Mouse (Mus musculus): Measurements from ENCODE around the gene Wdr20.
"Not testable (repeated sequence)": the region's sequence is repeated elsewhere in the genome, so short reads cannot be mapped to it uniquely, and the experiment has no call there.

Gene Wdr20

DNA sequence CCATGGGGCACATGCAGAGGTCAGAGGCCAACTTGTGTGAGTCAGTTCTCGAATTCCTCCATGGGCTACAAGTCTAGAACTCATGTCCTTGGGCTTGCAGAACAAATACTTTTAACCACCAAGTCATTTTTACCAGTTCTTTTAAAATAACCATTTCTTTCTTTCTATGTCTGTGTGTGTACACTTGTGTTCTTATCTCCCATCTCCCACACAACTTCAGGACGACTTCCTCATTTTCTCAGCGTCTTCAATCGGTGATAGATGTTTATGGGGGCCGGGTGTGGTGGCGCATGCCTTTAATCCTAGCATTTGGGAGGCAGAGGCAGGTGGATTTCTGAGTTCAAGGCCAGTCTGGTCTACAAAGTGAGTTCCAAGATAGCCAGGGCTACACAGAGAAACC is 23.5 kb upstream of the Wdr20 start:
- no peak for DNase-seq

DNA sequence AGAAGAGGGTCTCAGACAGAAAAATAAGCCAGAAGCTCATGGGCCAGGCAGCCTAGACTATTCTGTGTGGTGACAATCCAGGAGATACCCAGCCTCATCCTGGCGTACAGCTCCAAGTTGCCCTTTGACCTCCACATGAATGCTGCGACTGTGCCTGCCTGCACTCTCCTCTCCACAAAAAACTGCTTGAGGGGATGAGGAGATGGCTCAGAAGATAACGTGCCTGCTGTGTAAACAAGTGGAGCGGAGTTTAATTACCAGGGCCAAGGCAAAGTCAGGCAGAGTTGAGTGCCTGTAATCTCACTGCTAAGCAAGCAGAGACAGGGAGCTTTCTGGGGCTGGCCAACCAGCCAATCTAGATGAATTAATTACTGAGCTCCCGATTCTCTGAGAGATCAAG is 21.7 kb upstream of the Wdr20 start:
- no peak for DNase-seq

- no peak for DNase-seq
Observed at GRCm38 (mm10) chr12:110725051-110725450, 12.7 kb upstream of the Wdr20 start.

DNA sequence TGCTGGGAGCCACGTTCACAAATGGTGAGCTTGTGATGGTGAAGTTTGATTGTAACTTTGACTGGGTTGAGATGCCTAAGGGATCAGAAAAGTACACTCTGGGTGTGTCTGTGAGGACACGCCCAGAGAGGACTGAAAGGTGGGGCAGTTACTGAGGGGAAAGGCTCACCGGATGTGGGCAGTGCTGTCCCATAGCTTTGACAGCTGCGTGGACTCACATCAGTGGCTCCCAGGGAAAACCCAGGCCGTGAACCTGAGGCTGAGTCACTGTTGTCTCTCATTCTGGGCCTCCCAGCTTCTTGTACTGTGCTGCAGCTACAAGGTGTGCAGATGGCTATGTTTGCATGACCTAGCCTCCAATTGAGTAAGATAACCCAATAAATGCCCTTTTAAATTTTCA is 12.3 kb upstream of the Wdr20 start:
- no peak for DNase-seq

DNA sequence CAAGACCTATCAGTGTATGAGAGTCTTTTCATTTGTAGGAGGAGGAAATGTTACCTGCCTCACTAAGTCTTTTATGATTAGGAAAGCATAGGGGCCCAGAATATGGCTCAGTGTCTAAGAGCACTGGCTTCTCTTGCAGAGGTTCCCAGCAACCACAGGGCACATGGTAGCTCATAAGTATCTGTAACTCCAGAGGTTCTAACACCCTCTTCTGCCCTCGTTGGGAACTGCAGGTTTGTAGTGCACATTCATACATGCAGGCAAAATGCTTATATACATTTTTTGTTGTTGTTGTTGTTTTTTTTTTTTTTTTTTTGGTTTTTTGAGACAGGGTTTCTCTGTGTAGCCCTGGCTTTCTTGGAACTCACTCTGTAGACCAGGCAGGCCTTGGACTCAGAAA is 11.3 kb upstream of the Wdr20 start:
- no peak for DNase-seq

DNA sequence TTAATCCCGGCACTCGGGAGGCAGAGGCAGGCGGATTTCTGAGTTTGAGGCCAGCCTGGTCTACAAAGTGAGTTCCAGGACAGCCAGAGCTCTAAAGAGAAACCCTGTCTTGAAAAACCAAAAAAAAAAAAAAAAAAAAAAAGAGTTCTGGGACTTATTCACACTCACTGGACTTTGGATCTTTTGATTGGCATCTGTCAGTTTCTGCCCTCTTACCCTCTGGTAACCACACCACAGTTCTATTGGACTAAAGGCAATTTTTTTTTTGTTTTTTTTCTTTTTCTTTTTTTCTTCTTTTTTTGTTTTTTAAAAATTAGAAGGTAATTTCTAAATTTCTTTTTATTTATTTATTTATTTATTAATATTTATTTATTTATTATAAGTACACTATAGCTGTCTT is 4.5 kb upstream of the Wdr20 start:
- DNase-seq, result not testable (repeated sequence)

DNA sequence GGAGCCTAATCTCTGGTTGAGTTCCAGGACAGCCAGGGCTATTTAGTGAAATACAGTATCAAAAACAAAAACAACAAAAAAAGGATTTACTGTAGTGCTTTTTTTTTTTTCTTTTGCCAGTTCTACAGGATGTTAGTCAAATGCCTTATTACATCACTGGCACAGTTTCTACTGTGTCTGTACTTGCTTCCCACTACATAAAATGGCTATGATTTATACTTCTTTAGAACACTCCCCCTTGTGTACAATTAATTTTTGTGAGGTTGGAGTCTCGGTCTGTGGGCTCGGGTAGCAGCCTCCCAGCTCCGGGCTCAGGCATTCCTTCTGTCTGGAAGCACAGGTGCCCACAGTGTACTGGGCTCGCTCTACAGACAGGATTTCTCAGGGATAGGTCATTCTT is 1.1 kb upstream of the Wdr20 start:
- peak in 1 of 2 experiments; percentile 24 for DNase-seq

DNA sequence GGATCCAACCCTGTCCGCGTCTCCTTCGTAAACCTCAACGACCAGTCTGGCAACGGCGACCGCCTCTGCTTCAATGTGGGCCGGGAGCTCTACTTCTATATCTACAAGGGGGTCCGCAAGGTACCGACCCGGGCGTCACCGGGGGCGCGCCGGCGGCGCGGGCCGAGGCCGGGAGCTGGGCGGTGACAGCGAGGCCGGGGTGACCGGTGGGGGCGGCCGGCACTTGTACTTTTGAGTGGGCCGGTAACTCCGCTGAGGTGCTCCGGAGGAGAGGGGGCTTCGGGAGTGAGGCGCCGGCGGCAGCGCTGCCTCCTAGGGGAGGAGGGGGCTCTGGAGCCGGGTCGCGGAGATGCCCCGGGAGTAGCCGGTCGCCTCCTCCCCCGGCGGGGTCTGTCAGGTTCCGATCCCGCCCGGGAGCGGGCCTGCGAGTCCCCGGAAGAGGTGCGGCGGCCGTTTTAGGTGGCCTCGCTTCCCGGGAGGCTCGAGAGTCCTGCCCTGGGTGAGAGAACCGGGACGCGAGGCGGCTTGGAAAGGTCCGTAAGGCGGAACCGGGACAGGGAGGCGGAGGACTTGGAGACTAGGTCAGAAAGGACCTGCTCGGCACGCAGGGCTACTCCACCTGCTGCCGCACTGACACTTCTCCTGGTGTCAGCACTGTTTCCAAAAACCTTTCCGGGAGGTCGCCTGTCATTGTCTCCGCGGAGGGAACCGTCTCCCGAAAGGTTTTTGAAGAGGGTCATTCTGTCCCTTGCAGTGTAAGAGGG is 596 bp downstream of the Wdr20 start:
- no peak for DNase-seq

DNA sequence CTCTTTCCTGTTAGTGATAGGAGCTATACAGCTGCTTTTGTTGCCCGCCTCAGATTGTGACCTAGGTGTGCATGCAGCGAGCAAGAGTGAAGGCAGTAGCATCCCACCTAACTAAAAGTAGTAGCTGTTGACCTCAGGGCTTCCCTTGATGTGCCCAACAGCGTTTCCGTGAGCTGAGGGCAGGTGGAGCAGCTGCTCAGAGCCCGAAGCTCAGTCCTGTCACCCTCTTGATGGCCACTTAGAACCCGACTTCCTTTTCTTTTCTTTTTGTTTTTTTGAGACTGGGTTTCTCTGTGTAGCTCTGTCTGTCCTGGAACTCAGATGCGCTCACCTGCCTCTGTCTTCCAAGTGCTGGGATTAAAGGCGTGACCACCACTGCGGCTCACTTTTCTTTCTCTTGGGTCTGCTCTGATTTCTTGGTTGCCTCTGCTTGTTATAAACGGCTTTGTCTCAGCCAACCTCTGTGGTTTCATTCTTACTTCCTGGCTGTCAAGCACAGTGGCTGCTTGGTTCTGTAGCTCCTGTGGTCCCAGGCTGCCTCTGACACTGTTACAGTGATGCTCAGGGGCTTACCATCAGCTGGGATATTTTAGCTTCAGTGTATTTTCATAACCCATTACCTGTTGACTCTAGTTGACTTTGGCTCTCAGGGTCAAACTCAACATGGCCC is 13.2 kb downstream of the Wdr20 start:
- no peak for DNase-seq

GRCm38 (mm10) chr12:110752703-110753102 is 15.0 kb downstream of the Wdr20 start:
- DNase-seq, result no peak

GRCm38 (mm10) chr12:110753976-110754375 is 16.2 kb downstream of the Wdr20 start:
- DNase-seq, result no peak

- no peak for DNase-seq
Observed at GRCm38 (mm10) chr12:110757161-110757560, 19.4 kb downstream of the Wdr20 start.

GRCm38 (mm10) chr12:110758932-110759331 is 21.2 kb downstream of the Wdr20 start:
- no peak for DNase-seq

GRCm38 (mm10) chr12:110762321-110762720 is 24.6 kb downstream of the Wdr20 start:
- no peak for DNase-seq

- no peak for DNase-seq
Observed at GRCm38 (mm10) chr12:110764531-110764930, 26.8 kb downstream of the Wdr20 start.

DNA sequence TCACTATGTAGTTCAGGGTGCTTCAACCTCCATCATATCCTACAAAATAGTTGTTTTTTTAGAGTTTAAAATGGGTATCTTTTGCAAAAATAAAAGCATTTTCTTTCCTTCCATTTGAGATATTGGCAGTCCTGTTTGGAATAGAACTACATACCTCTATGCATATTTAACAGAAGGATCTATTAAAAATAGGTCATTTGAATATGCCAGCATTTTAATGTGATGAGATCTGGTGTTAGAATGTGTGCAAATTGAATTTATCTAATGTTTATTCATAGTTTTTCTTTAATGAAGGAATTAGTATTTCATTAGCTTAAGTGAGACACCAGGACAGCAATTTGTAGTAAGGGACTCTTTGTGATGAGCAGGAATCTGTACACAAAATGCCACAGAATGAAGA is 30.8 kb downstream of the Wdr20 start:
- no peak for DNase-seq

- DNase-seq, result no peak
Observed at GRCm38 (mm10) chr12:110769660-110770297, 32.0 kb downstream of the Wdr20 start.

- DNase-seq, result no peak
Observed at GRCm38 (mm10) chr12:110770479-110771247, 32.9 kb downstream of the Wdr20 start.

- DNase-seq, result no peak
Observed at GRCm38 (mm10) chr12:110771961-110772360, 34.2 kb downstream of the Wdr20 start.

DNA sequence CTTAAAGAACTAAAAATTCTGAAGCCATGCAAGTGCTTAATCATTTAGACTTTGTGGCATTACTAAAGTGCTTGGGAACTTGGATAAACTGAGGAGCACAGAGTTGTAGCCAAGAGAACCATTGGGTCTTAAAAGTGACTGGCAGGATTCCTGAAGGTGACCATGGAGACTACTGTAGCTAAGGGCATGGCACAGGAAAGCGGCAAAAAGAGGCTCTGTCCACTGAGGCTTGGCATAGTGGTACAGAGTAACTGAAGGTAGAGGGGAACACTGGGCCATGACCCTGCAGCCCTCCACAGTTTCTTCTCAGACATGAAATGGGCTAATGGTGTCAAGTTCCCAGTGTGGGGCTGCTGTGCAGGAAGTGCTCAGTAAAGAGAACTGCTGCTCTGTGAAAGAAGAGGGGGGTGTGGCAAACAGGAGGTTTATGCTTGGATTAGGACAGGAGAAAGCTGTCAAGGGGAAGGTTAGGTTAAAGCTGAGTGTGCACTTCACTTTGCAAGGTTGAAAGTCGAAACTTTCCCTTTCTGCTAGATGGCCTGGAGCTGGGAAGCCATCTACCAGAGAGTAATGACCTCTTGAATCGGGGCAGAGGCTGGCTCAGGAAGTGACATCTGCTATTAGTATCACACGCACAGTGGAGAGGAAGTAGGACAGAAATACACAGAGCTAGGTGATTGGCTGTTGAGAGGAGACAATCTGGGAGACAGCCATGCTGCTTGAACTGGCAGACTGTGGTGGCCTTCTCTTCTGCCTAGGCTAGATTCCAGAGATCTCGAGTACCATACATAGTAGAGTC is 38.1 kb downstream of the Wdr20 start:
- DNase-seq, result peak in 1 of 2 experiments; percentile 19

- DNase-seq, result no peak
Observed at GRCm38 (mm10) chr12:110777853-110778252, 40.1 kb downstream of the Wdr20 start.

DNA sequence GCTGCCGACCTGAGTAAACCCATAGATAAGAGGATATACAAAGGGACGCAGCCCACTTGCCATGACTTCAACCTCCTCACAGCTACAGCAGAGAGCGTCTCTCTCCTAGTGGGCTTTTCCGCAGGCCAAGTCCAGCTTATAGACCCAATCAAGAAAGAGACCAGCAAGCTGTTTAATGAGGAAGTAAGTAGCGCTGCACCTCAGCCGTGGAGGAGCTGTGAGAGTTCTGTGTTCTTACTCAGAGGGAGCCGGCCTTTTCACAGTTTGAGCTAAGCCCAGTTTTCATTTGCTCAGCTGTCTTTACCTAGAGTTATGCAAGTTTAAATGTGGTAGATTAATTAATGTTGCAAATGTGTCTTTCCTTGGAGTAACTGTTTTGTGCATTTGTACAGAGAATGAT is 41.6 kb downstream of the Wdr20 start:
- no peak for DNase-seq

Measured in kidney, postnatal 4 days (tissue).